Mouse (Mus musculus) lung, postnatal 0 days (tissue): ENCODE measurements around the gene Yipf2. TPM values are rescaled to one million over a fixed set of nuclear protein-coding genes. Genes with fewer than 3 reads are reported as not detected.
"Not testable (repeated sequence)": the region's sequence is repeated elsewhere in the genome, so short reads cannot be mapped to it uniquely, and the experiment has no call there.

Source experiments
- ATAC-seq: fragments of 200-750 bp; cut with Nextera tagmentation; 2 replicates; pipeline ENCODE4 v1.8.0; 2017; ENCODE audit warnings: moderate library complexity
- DNase-seq: peaks from one replicate; pipeline ENCODE4 v3.0.0-alpha.2; 2016; ENCODE audit warnings: low spot score
- H3K27ac ChIP-seq: fragments of 300-500 bp; sonication (generic); 2 replicates; pipeline ENCODE4 v1.5.1; 2014; ENCODE audit warnings: antibody characterized with exemption, mild to moderate bottlenecking, low read length, mixed read lengths
- H3K27me3 ChIP-seq: fragments of 300-500 bp; sonication (generic); replicated peaks from 2 replicates; pipeline ENCODE4 v1.6.1; 2014; ENCODE audit warnings: low read length, mixed read lengths; ENCODE audit not compliant: insufficient read depth
- H3K36me3 ChIP-seq: fragments of 300-500 bp; sonication (generic); 2 replicates; pipeline ENCODE4 v1.6.1; 2014; ENCODE audit warnings: low read length, mixed read lengths; ENCODE audit not compliant: insufficient read depth
- H3K4me1 ChIP-seq: fragments of 300-500 bp; sonication (generic); 2 replicates; pipeline ENCODE4 v1.6.1; 2014; ENCODE audit warnings: antibody characterized with exemption, low read depth, low read length, mixed read lengths; ENCODE audit not compliant: insufficient read depth
- H3K4me2 ChIP-seq: fragments of 300-500 bp; sonication (generic); replicated peaks from 2 replicates; pipeline ENCODE4 v1.6.1; 2014; ENCODE audit warnings: low read depth, mild to moderate bottlenecking, low read length, moderate library complexity, mixed read lengths
- H3K4me3 ChIP-seq: fragments of 300-500 bp; sonication (generic); 2 replicates; pipeline ENCODE4 v1.5.1; 2014; ENCODE audit warnings: low read depth, low read length
- H3K9ac ChIP-seq: fragments of 300-500 bp; sonication (generic); replicated peaks from 2 replicates; pipeline ENCODE4 v1.6.1; 2014; ENCODE audit warnings: low read depth, mild to moderate bottlenecking
- H3K9me3 ChIP-seq: fragments of 300-500 bp; sonication (generic); 2 replicates; pipeline ENCODE4 v1.6.1; 2016; ENCODE audit warnings: low read length, mixed read lengths
- CTCF ChIP-seq: IDR thresholded peaks from 2 replicates; pipeline ENCODE4 v1.5.1; 2016; ENCODE audit warnings: antibody characterized with exemption, mild to moderate bottlenecking
- EP300 ChIP-seq: IDR thresholded peaks from 2 replicates; pipeline ENCODE4 v1.6.1; 2016; ENCODE audit warnings: antibody characterized with exemption, mild to moderate bottlenecking, control low read depth
- WGBS: fragments of 180-500 bp; shearing (Covaris S2); extraction: QIAGEN DNeasy Blood & Tissue Kit; methylation state at CpG from one replicate; pipeline ENCODE4 v1.1.7; 2014; 5-methylcytosine and 5-hydroxymethylcytosine counted together
- polyA plus RNA-seq: library from polyadenylated mRNA; unstranded; fragments of >200 nt; fragmentation: Nextera tagmentation; extraction: Ambion mirVana; gene quantifications from 2 replicates; pipeline ENCODE4 v1.2.1, GENCODE M21; 2015

Gene Yipf2
- polyA plus RNA-seq, 1 experiment from 2014 or later, result 28.3 TPM

GRCm38 (mm10) chr9:21547075-21547941 lies 45.3 kb downstream of the Yipf2 start:
- Histone ChIP-seq H3K27me3 (no peaks in the 10 kb centered on the region), H3K27ac (peak overlapping the region; percentile 95), H3K36me3 (no peaks in the 10 kb centered on the region), H3K4me3 (peak overlapping the region; percentile 64), H3K4me2 (peak overlapping the region; percentile 87), H3K4me1 (peaks cover 4% of the 10 kb centered on the region; the same call in 1 of the 2 replicates), H3K9me3 (no peaks in the 10 kb centered on the region), H3K9ac (peak overlapping the region; percentile 80)
- peak; percentile 13 for ATAC-seq
- under 1% methylated on average over 45 of the region's 66 CpGs for WGBS
- peak; percentile 74 for DNase-seq
- TF ChIP-seq CTCF (peak; percentile 34), EP300 (no peak)

- Histone ChIP-seq H3K4me3 (peak within 1 kb of the TSS; percentile 64), H3K27me3 (no peaks in the 10 kb centered on the region), H3K27ac (peak within 1 kb of the TSS; percentile 95), H3K9ac (peak within 1 kb of the TSS; percentile 80), H3K4me2 (peak within 1 kb of the TSS; percentile 87), H3K4me1 (peaks cover 4% of the 10 kb centered on the region; the same call in 1 of the 2 replicates), H3K9me3 (no peaks in the 10 kb centered on the region), H3K36me3 (no peaks in the 10 kb centered on the region)
- TF ChIP-seq EP300 (no peak), CTCF (no peak)
- DNase-seq (no peak), ATAC-seq (no peak)
- 2% methylated on average over 11 of the region's 52 CpGs for WGBS
These were observed 45.9 kb downstream of the Yipf2 start, which contains the start of gene Carm1 for GRCm38 (mm10) chr9:21546789-21547074. Carm1 (plus strand) TSS chr9:21546894.

GRCm38 (mm10) chr9:21545916-21546788 lies 46.5 kb downstream of the Yipf2 start:
- DNase-seq (peak; percentile 99), ATAC-seq (peak; percentile 92)
- peak overlapping the region; percentile 64 for H3K4me3 ChIP-seq
- H3K9me3 ChIP-seq, result no peaks in the 10 kb centered on the region
- peak overlapping the region; percentile 34; the same call in 1 of the 2 replicates for H3K9ac ChIP-seq
- H3K4me2 ChIP-seq, result peak overlapping the region; percentile 87
- H3K4me1 ChIP-seq, result peaks cover 4% of the 10 kb centered on the region; the same call in 1 of the 2 replicates
- no peaks in the 10 kb centered on the region for H3K27me3 ChIP-seq
- H3K36me3 ChIP-seq, result no peaks in the 10 kb centered on the region
- TF ChIP-seq EP300 (no peak), CTCF (peak; percentile 71)
- peak overlapping the region; percentile 95 for H3K27ac ChIP-seq
- WGBS, result under 1% methylated on average over 53 of the region's 67 CpGs

- WGBS, result 15% methylated on average over 9 of the region's 9 CpGs
- TF ChIP-seq EP300, result no peak
- peak; percentile 29 for TF ChIP-seq CTCF
- no peak for DNase-seq
These were observed 47.2 kb downstream of the Yipf2 start for GRCm38 (mm10) chr9:21545351-21545915.

GRCm38 (mm10) chr9:21542001-21542400 lies 50.6 kb downstream of the Yipf2 start:
- 72% methylated on average over 2 of the region's 2 CpGs for WGBS
- not testable (repeated sequence) for H3K27ac ChIP-seq, ATAC-seq, H3K9ac ChIP-seq, H3K4me2 ChIP-seq, H3K27me3 ChIP-seq, H3K4me3 ChIP-seq, DNase-seq, H3K4me1 ChIP-seq, H3K9me3 ChIP-seq, H3K36me3 ChIP-seq

More at GRCm38 (mm10) chr9:21545351-21545915, 47.2 kb downstream of the Yipf2 start:
- H3K4me1 ChIP-seq, result peaks cover 4% of the 10 kb centered on the region; the same call in 1 of the 2 replicates
- H3K27me3 ChIP-seq, result no peaks in the 10 kb centered on the region
- peak overlapping the region; percentile 95 for H3K27ac ChIP-seq
- H3K36me3 ChIP-seq, result no peaks in the 10 kb centered on the region
- peak; percentile 64 for ATAC-seq
- no peaks in the 10 kb centered on the region for H3K9me3 ChIP-seq
- peak overlapping the region; percentile 58 for H3K4me3 ChIP-seq
- H3K4me2 ChIP-seq, result peak overlapping the region; percentile 87
- peak overlapping the region; percentile 34; the same call in 1 of the 2 replicates for H3K9ac ChIP-seq
